Comparison of ENCODE assay signal across 12 mouse cellular contexts in genomic region chr9:47803531-47804105, GRCm38 (mm10).
DNase-seq lines count a peak whose midpoint lies in the region; ATAC-seq and TF ChIP-seq lines count a peak whose summit lies in the region.
"Had no signal": no experiment of that assay in that cellular context is flagged by ENCODE, and none has a peak within 500 bp of the region (broad histone marks: within the 10 kb centered on the region; RNA-seq: fewer than 3 reads in every experiment).

No protein-coding gene starts in this region.

- H3K9ac ChIP-seq in heart, embryonic 15.5 days = no peak overlapping the region
- peak overlapping the region; percentile 35; the same call in 1 of the 2 replicates for H3K9ac ChIP-seq in hindbrain, embryonic 13.5 days
- H3K9ac ChIP-seq: liver, embryonic 12.5 days had no signal

- H3K4me1 ChIP-seq in heart, embryonic 15.5 days (replicated peaks) = peaks cover 6% of the 10 kb centered on the region; the same call in 1 of the 2 replicates
- H3K4me1 ChIP-seq in hindbrain, embryonic 13.5 days (replicated peaks) = peaks cover 19% of the 10 kb centered on the region
- H3K4me1 ChIP-seq: liver, embryonic 12.5 days had no signal

- intact Hi-C loops in heart, postnatal 25 days (cut with DNase I) = no loop called here

- 37% methylated on average over 13 of the region's 13 CpGs for WGBS in heart, embryonic 15.5 days
- WGBS in hindbrain, embryonic 13.5 days = 48% methylated on average over 13 of the region's 13 CpGs

- H3K4me2 ChIP-seq in heart, embryonic 15.5 days = peak overlapping the region; percentile 28
- no peak overlapping the region for H3K4me2 ChIP-seq in hindbrain, embryonic 13.5 days
- H3K4me2 ChIP-seq: liver, embryonic 12.5 days had no signal

- no peak for ATAC-seq in heart, embryonic 15.5 days (replicated peaks; ENCODE audit: insufficient number of reproducible peaks, insufficient read depth, low FRiP score, low read depth)
- ATAC-seq in hindbrain, embryonic 13.5 days (ENCODE audit: low FRiP score) = no peak
- ATAC-seq: CD4-positive, CD25-positive, alpha-beta regulatory T cell, adult 4 months; liver, embryonic 12.5 days had no signal

- TF ChIP-seq CTCF in brain, embryonic 14.5 days (IDR thresholded peaks at IDR 0.05; ENCODE audit: borderline replicate concordance, extremely low read depth, insufficient read depth, insufficient read length) = no peak

- no peaks in the 10 kb centered on the region for H3K27me3 ChIP-seq in heart, embryonic 15.5 days
- no peaks in the 10 kb centered on the region for H3K27me3 ChIP-seq in hindbrain, embryonic 13.5 days
- H3K27me3 ChIP-seq: liver, embryonic 12.5 days had no signal

- no peak overlapping the region for H3K4me3 ChIP-seq in heart, embryonic 15.5 days
- H3K4me3 ChIP-seq in hindbrain, embryonic 13.5 days = no peak overlapping the region
- H3K4me3 ChIP-seq: liver, embryonic 12.5 days; myocyte had no signal

- no peaks in the 10 kb centered on the region for H3K9me3 ChIP-seq in heart, embryonic 15.5 days (replicated peaks)
- no peaks in the 10 kb centered on the region for H3K9me3 ChIP-seq in hindbrain, embryonic 13.5 days
- H3K9me3 ChIP-seq: liver, embryonic 12.5 days had no signal

- no peak for TF ChIP-seq POLR2A in brain, embryonic 14.5 days (IDR thresholded peaks at IDR 0.05; ENCODE audit: borderline replicate concordance, extremely low read depth, insufficient read depth, insufficient read length, poor library complexity, severe bottlenecking)

- DNase-seq in heart, postnatal 25 days (ENCODE audit: low spot score) = no peak
- DNase-seq in brain, embryonic 14.5 days (ENCODE audit: low read depth) = peak; percentile 45
- peak; percentile 39 for DNase-seq in retina, embryonic 14.5 days (ENCODE audit: low spot score)
- no peak for DNase-seq in gastrocnemius, adult 18-20 months (ENCODE audit: low spot score)
- DNase-seq in layer of hippocampus, adult 9-10 months (ENCODE audit: low spot score) = no peak
- DNase-seq in lung, postnatal 36 days = no peak
- DNase-seq: right cerebral cortex, adult 18-20 months had no signal

- H3K27ac ChIP-seq in heart, embryonic 15.5 days = no peak overlapping the region
- peak overlapping the region; percentile 64 for H3K27ac ChIP-seq in hindbrain, embryonic 13.5 days
- H3K27ac ChIP-seq: liver, embryonic 12.5 days had no signal

- H3K36me3 ChIP-seq in heart, embryonic 15.5 days = no peaks in the 10 kb centered on the region
- H3K36me3 ChIP-seq in hindbrain, embryonic 13.5 days = peaks cover 12% of the 10 kb centered on the region
- H3K36me3 ChIP-seq: liver, embryonic 12.5 days had no signal

Comparison
In these comparisons a context has a peak if more than half of its experiments do, and no peak if none do; other contexts are left out.
1. DNase-seq: peak in brain, embryonic 14.5 days (single experiment) and retina, embryonic 14.5 days (single experiment); none in heart, postnatal 25 days (single experiment), gastrocnemius, adult 18-20 months (single experiment), layer of hippocampus, adult 9-10 months (single experiment) and lung, postnatal 36 days (single experiment).